Mouse (Mus musculus) kidney, adult 11 months (tissue): Measurements from ENCODE around the gene Nsf.

Source experiments
- DNase-seq: peaks from one replicate; pipeline ENCODE4 v3.0.0; 2022

Gene Nsf

GRCm38 (mm10) chr11:103829956-103830355 is 123.9 kb downstream of the Nsf start:
- DNase-seq = no peak

- DNase-seq = no peak
These were observed 125.0 kb downstream of the Nsf start for GRCm38 (mm10) chr11:103828866-103829265.

GRCm38 (mm10) chr11:103827201-103827600 is 126.7 kb downstream of the Nsf start:
- no peak for DNase-seq

GRCm38 (mm10) chr11:103816719-103817118 is 137.1 kb downstream of the Nsf start:
- DNase-seq = no peak

GRCm38 (mm10) chr11:103815986-103816385 is 137.9 kb downstream of the Nsf start:
- DNase-seq = no peak

GRCm38 (mm10) chr11:103814808-103815207 is 139.0 kb downstream of the Nsf start:
- no peak for DNase-seq

GRCm38 (mm10) chr11:103811246-103811645 is 142.6 kb downstream of the Nsf start:
- no peak for DNase-seq

GRCm38 (mm10) chr11:103810631-103811030 is 143.2 kb downstream of the Nsf start:
- no peak for DNase-seq

- no peak for DNase-seq
These were observed 144.0 kb downstream of the Nsf start for GRCm38 (mm10) chr11:103809611-103810598.

GRCm38 (mm10) chr11:103808771-103809610 is 144.9 kb downstream of the Nsf start:
- no peak for DNase-seq

- no peak for DNase-seq
These were observed 145.9 kb downstream of the Nsf start for GRCm38 (mm10) chr11:103807966-103808365.

GRCm38 (mm10) chr11:103804804-103805203 is 149.1 kb downstream of the Nsf start:
- no peak for DNase-seq

GRCm38 (mm10) chr11:103804126-103804525 is 149.7 kb downstream of the Nsf start:
- no peak for DNase-seq

- no peak for DNase-seq
These were observed 152.7 kb downstream of the Nsf start for GRCm38 (mm10) chr11:103801128-103801527.

GRCm38 (mm10) chr11:103789951-103790350 is 163.9 kb downstream of the Nsf start:
- DNase-seq = no peak

GRCm38 (mm10) chr11:103780152-103780551 is 173.7 kb downstream of the Nsf start:
- no peak for DNase-seq

- DNase-seq = no peak
These were observed 179.7 kb downstream of the Nsf start for GRCm38 (mm10) chr11:103774228-103774530.

GRCm38 (mm10) chr11:103773387-103774227 is 180.2 kb downstream of the Nsf start, which contains the start of gene Wnt3:
Wnt3 (plus strand) TSS chr11:103774150.
- no peak for DNase-seq

GRCm38 (mm10) chr11:103772505-103773386 is 181.1 kb downstream of the Nsf start:
- DNase-seq = no peak
